Mouse (Mus musculus) myocyte (in vitro differentiated cells): Measurements from ENCODE around the gene Hs6st3. TPM values are rescaled to one million over a fixed set of nuclear protein-coding genes. Genes with fewer than 3 reads are reported as not detected.

ENCODE experiments used
- H3K27me3 ChIP-seq: one replicate; pipeline ENCODE4 v1.6.1; 2011; ENCODE audit not compliant: control insufficient read depth, insufficient read depth, insufficient read length
- H3K36me3 ChIP-seq: one replicate; pipeline ENCODE4 v1.6.1; 2011; ENCODE audit not compliant: control insufficient read depth, insufficient read depth
- H3K4me2 ChIP-seq: one replicate; pipeline ENCODE4 v1.6.1; 2011; ENCODE audit warnings: low read depth, control low read depth
- H3K4me3 ChIP-seq: one replicate; pipeline ENCODE4 v1.5.1; 2011; ENCODE audit warnings: mild to moderate bottlenecking, control low read depth, moderate library complexity
- H3K79me2 ChIP-seq: one replicate; pipeline ENCODE4 v1.6.1; 2011; ENCODE audit not compliant: control insufficient read depth, insufficient read depth
- H3ac ChIP-seq: one replicate; pipeline ENCODE4 v1.6.1; 2011; ENCODE audit not compliant: control insufficient read depth, insufficient read length
- CEBPB ChIP-seq: IDR thresholded peaks from 2 replicates; pipeline ENCODE4 v1.6.1; 2011; ENCODE audit warnings: mild to moderate bottlenecking, moderate library complexity; ENCODE audit not compliant: poor library complexity, insufficient read depth, severe bottlenecking
- E2F4 ChIP-seq: IDR thresholded peaks from one replicate; pipeline ENCODE4 v1.6.1; 2011; ENCODE audit warnings: mild to moderate bottlenecking, control low read depth, moderate library complexity; ENCODE audit not compliant: insufficient read depth
- MAX ChIP-seq: IDR thresholded peaks from one replicate; pipeline ENCODE4 v1.6.1; 2011; ENCODE audit warnings: low read depth, mild to moderate bottlenecking, control low read depth
- MYOD1 ChIP-seq, 3 experiments: IDR thresholded peaks; one replicate each; pipeline ENCODE4 v1.6.1; 2011; ENCODE audit warnings: control low read depth in 2 of 3, low read depth in 2 of 3, mild to moderate bottlenecking in 2 of 3, moderate library complexity in 1 of 3; ENCODE audit not compliant: insufficient read length in 2 of 3, control insufficient read depth in 1 of 3
- MYOG ChIP-seq, 3 experiments: IDR thresholded peaks; one replicate each; pipeline ENCODE4 v1.6.1; 2011; ENCODE audit warnings: control low read depth in 2 of 3, low read depth in 2 of 3, mild to moderate bottlenecking in 2 of 3; ENCODE audit not compliant: insufficient read length in 2 of 3, control insufficient read depth in 1 of 3, insufficient read depth in 1 of 3
- POLR2A ChIP-seq: IDR thresholded peaks from one replicate; pipeline ENCODE4 v1.6.1; 2011; ENCODE audit warnings: low read depth, mild to moderate bottlenecking, control low read depth, moderate library complexity; ENCODE audit not compliant: insufficient read length
- POLR2AphosphoS2 ChIP-seq: IDR thresholded peaks from one replicate; pipeline ENCODE4 v1.6.1; 2011; ENCODE audit warnings: low read depth, control low read depth; ENCODE audit not compliant: insufficient read length
- REST ChIP-seq: IDR thresholded peaks from one replicate; pipeline ENCODE4 v1.6.1; 2011; ENCODE audit warnings: mild to moderate bottlenecking, control low read depth, moderate library complexity; ENCODE audit not compliant: insufficient read depth, insufficient read length
- SRF ChIP-seq: IDR thresholded peaks from one replicate; pipeline ENCODE4 v1.6.1; 2011; ENCODE audit warnings: low read depth; ENCODE audit not compliant: control insufficient read depth, insufficient read length
- TCF12 ChIP-seq: IDR thresholded peaks from one replicate; pipeline ENCODE4 v1.6.1; 2011; ENCODE audit warnings: mild to moderate bottlenecking, control low read depth; ENCODE audit not compliant: poor library complexity, insufficient read depth, severe bottlenecking
- TCF3 ChIP-seq: IDR thresholded peaks from one replicate; pipeline ENCODE4 v1.6.1; 2011; ENCODE audit warnings: low read depth, control low read depth; ENCODE audit not compliant: insufficient read length
- USF1 ChIP-seq: IDR thresholded peaks from one replicate; pipeline ENCODE4 v1.6.1; 2011; ENCODE audit warnings: low read depth, mild to moderate bottlenecking, control low read depth, moderate library complexity
- polyA plus RNA-seq: library from polyadenylated mRNA; unstranded; fragments of >200 nt; fragmentation: generic; extraction: Trizol; gene quantifications from one replicate; pipeline ENCODE4 v1.2.1, GENCODE M21; 2012; ENCODE audit warnings: missing spikeins

The Hs6st3 gene
- polyA plus RNA-seq = not detected

DNA sequence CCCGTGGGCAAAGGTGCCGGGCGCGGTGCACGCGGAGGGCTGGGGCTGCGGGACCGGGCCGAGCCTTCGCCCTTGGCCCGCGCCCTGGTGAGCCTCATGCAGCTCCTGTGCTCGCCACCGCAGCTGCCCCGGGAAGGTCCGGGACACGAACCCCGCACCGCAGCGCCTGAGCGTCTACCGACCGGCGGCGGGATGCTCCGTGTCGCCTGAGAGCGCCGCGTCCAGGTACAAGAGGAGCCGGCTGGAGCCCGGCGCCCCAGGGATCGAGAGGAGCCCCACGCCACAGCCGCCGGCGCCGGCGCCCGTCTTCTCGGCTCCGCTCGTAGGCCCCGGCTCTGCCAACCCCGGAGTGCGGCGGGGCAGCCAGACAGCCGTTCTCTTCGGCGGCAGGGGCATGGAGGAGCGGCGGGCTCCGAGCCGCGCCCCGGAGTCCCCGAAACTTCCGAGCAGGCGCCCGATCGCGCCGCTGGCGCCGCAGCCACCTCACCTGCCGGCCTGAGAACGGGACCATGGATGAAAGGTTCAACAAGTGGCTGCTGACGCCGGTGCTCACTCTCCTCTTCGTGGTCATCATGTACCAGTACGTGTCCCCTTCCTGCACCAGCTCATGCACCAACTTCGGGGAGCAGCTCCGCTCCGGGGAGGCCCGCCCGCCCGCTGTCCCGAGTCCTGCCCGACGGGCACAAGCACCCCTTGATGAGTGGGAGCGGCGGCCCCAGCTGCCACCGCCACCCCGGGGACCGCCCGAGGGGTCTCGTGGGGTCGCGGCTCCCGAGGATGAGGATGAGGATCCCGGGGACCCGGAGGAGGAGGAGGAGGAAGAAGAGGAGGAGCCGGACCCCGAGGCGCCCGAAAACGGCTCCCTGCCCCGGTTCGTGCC is at the start of gene Hs6st3:
Hs6st3 (plus strand) TSS at position 436 of the 880 bp plus-strand sequence.
- H3K79me2 ChIP-seq = no peaks in the 10 kb centered on the region
- H3K27me3 ChIP-seq = peaks cover 17% of the 10 kb centered on the region
- TF ChIP-seq MYOD1 (IDR thresholded peaks at IDR 0.05; ENCODE audit: control insufficient read depth in 1 of 3, insufficient read length in 2 of 3, low read depth in 2 of 3) = no peak
- TF ChIP-seq POLR2AphosphoS2 = no peak
- no peak for TF ChIP-seq REST
- TF ChIP-seq TCF12 = no peak
- no peak for TF ChIP-seq SRF
- no peak for TF ChIP-seq POLR2A
- TF ChIP-seq CEBPB = no peak
- no peak within 1 kb of the TSS for H3K4me2 ChIP-seq
- H3ac ChIP-seq = no peak within 1 kb of the TSS
- H3K36me3 ChIP-seq = no peaks in the 10 kb centered on the region
- H3K4me3 ChIP-seq = no peak within 1 kb of the TSS

DNA sequence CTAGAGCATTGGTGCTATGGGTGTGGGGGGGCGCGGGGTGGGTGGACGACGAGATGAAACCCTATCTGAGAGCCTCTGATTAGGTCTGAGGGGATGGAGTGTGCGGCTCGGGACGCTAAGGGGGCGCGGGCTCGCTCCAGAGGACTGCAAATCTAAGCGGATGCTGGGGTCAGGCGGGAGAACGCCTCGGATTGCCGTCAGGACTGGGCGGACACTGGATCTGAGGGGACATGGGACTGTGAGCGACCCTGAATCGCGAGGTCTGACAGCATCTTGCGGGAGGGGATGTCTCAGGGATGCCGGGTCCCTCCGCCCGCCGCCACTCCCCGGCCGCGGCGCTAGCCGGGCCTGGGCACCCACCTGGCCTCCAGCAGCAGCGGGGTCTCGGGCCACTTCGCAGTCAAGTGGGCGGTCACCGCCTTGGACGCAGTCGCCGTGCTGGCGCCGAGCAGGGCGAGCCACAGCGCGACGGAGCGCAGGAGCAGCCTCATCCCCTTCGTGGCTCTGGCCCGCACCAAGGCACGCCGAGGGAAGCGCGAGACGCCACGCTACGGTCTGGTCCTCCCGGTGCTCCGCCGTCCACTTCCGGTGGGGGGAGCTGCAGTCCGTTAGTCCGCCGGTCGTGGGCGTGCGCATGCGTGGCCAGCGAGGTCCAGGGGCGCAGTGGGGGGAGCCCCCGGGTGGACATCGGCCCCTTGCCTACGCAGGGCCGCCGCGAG is 39.1 kb upstream of the Hs6st3 start, which contains the start of gene Uggt2:
Uggt2 (minus strand) TSS at position 580 of the 719 bp plus-strand sequence.
- Histone ChIP-seq H3K4me2 (peak within 1 kb of the TSS; percentile 75), H3K36me3 (no peaks in the 10 kb centered on the region), H3K27me3 (no peaks in the 10 kb centered on the region), H3K79me2 (no peaks in the 10 kb centered on the region), H3ac (peak within 1 kb of the TSS; percentile 80), H3K4me3 (peak within 1 kb of the TSS; percentile 38)
- TF ChIP-seq MAX (no peak), TCF12 (no peak), POLR2AphosphoS2 (peak; percentile 82), CEBPB (no peak), MYOD1 (IDR thresholded peaks at IDR 0.05; ENCODE audit: control insufficient read depth in 1 of 3, insufficient read length in 2 of 3, low read depth in 2 of 3) (peak in 1 of 3 experiments; percentile 2), E2F4 (no peak), POLR2A (peak; percentile 98), SRF (no peak), TCF3 (no peak), USF1 (no peak), MYOG (IDR thresholded peaks at IDR 0.05; ENCODE audit: control insufficient read depth in 1 of 3, insufficient read depth in 1 of 3, insufficient read length in 2 of 3, low read depth in 2 of 3) (peak in 2 of 3 experiments; percentile 13 to 15), REST (no peak)

DNA sequence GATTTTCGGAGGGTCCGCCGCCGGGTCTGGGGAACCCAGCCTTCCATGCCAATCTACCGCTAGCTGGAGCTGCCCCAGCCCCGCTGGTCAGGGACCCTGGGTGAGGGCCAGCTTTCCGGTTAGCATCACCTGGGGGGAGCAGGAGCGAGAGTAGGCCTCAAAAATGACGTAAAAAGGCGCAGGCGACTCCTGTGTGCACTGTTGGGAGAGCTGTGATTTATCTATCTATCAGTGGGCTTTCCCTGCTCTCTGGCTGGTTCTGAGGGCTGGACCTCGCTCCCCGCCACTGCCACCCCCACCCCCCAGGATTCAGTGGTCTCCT is 38.6 kb upstream of the Hs6st3 start:
- Histone ChIP-seq H3K36me3 (no peaks in the 10 kb centered on the region), H3ac (peak overlapping the region; percentile 80), H3K27me3 (no peaks in the 10 kb centered on the region), H3K79me2 (no peaks in the 10 kb centered on the region), H3K4me2 (peak overlapping the region; percentile 75), H3K4me3 (peak overlapping the region; percentile 38)
- no peak for TF ChIP-seq REST
- TF ChIP-seq TCF3 = no peak
- TF ChIP-seq MAX = no peak
- TF ChIP-seq POLR2A = no peak
- TF ChIP-seq MYOG (IDR thresholded peaks at IDR 0.05; ENCODE audit: control insufficient read depth in 1 of 3, insufficient read depth in 1 of 3, insufficient read length in 2 of 3, low read depth in 2 of 3) = no peak
- no peak for TF ChIP-seq MYOD1 (IDR thresholded peaks at IDR 0.05; ENCODE audit: control insufficient read depth in 1 of 3, insufficient read length in 2 of 3, low read depth in 2 of 3)
- no peak for TF ChIP-seq SRF
- no peak for TF ChIP-seq E2F4
- no peak for TF ChIP-seq TCF12
- no peak for TF ChIP-seq POLR2AphosphoS2
- no peak for TF ChIP-seq CEBPB

DNA sequence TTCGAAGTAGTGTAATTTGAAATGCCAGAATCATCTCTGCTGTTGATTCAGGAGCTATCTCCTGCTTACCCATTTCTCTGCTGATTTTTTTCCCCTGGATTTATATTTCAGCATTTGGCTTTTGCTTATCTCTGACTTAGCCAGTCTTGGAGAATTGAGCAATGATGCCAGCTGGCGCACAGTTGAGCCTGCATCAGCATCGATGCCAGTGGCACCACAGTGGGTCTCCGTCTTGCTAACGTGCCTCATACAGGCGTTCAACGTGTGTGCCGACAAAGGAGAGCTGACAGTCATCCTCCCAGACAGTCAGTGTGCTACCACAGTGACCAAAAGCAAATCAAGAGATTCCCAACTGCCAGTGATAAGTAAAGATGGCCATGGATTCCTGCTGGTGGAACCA is 30.6 kb upstream of the Hs6st3 start:
- no peak overlapping the region for H3ac ChIP-seq
- no peak overlapping the region for H3K4me3 ChIP-seq
- no peaks in the 10 kb centered on the region for H3K79me2 ChIP-seq
- H3K4me2 ChIP-seq = no peak overlapping the region
- no peak for TF ChIP-seq TCF12
- TF ChIP-seq MYOG (IDR thresholded peaks at IDR 0.05; ENCODE audit: control insufficient read depth in 1 of 3, insufficient read depth in 1 of 3, insufficient read length in 2 of 3, low read depth in 2 of 3) = no peak
- no peak for TF ChIP-seq MAX
- TF ChIP-seq E2F4 = no peak
- TF ChIP-seq POLR2A = no peak
- no peak for TF ChIP-seq REST
- no peak for TF ChIP-seq CEBPB
- TF ChIP-seq USF1 = no peak
- TF ChIP-seq POLR2AphosphoS2 = no peak
- TF ChIP-seq SRF = no peak
- no peak for TF ChIP-seq MYOD1 (IDR thresholded peaks at IDR 0.05; ENCODE audit: control insufficient read depth in 1 of 3, insufficient read length in 2 of 3, low read depth in 2 of 3)
- no peak for TF ChIP-seq TCF3
- no peaks in the 10 kb centered on the region for H3K36me3 ChIP-seq
- peaks cover 11% of the 10 kb centered on the region for H3K27me3 ChIP-seq
